Mouse (Mus musculus): Measurements from ENCODE around the gene Dab1.

GRCm38 (mm10) chr4:104504916-104505315, 885.8 kb downstream of the Dab1 start:
- no peak for TF ChIP-seq CTCF (IDR thresholded peaks at IDR 0.05; ENCODE audit: control insufficient read depth, insufficient read depth, insufficient read length)
- no peak for TF ChIP-seq MYOG (IDR thresholded peaks at IDR 0.05; ENCODE audit: control insufficient read depth, extremely low read depth, insufficient read length)
